Mouse (Mus musculus): ENCODE data around the gene Bckdhb.

- TF ChIP-seq GATA1 (IDR thresholded peaks at IDR 0.05; ENCODE audit: low read length) (no peak), TAL1 (IDR thresholded peaks at IDR 0.05; ENCODE audit: low read length) (no peak)
Observed at GRCm38 (mm10) chr9:84135062-84135461, 210.1 kb downstream of the Bckdhb start.

Data from erythroblast, embryonic 14.5 days (primary cell).